Mouse (Mus musculus) heart, embryonic 11.5 days (tissue): ENCODE measurements at regions not wholly inside any gene's neighbourhood (a gene's known extent, or its start where the extent isn't known, plus 50 kb on each side); places are given as distances from the start of the nearest gene placed in this dataset.

Experiments used
- ATAC-seq: fragments of 200-750 bp; cut with Nextera tagmentation; replicated peaks from 2 replicates; pipeline ENCODE4 v1.8.0; 2017; ENCODE audit warnings: moderate library complexity; ENCODE audit not compliant: insufficient number of reproducible peaks, low FRiP score, low TSS enrichment
- H3K27ac ChIP-seq: fragments of 300-500 bp; sonication (generic); 2 replicates; pipeline ENCODE4 v1.5.1; 2014; ENCODE audit warnings: mild to moderate bottlenecking, low read depth, low read length
- H3K27me3 ChIP-seq: fragments of 300-500 bp; sonication (generic); 2 replicates; pipeline ENCODE4 v1.6.1; 2014; ENCODE audit warnings: mild to moderate bottlenecking, low read length, mixed read lengths; ENCODE audit not compliant: control insufficient read depth, insufficient read depth
- H3K36me3 ChIP-seq: fragments of 300-500 bp; sonication (generic); 2 replicates; pipeline ENCODE4 v1.6.1; 2014; ENCODE audit warnings: mild to moderate bottlenecking, low read length, moderate library complexity, mixed read lengths; ENCODE audit not compliant: control insufficient read depth, insufficient read depth
- H3K4me1 ChIP-seq: fragments of 300-500 bp; sonication (generic); 2 replicates; pipeline ENCODE4 v1.6.1; 2014; ENCODE audit warnings: low read length; ENCODE audit not compliant: control insufficient read depth, insufficient read depth
- H3K4me2 ChIP-seq: fragments of 300-500 bp; sonication (generic); 2 replicates; pipeline ENCODE4 v1.6.1; 2014; ENCODE audit warnings: mild to moderate bottlenecking, moderate library complexity
- H3K4me3 ChIP-seq: fragments of 300-500 bp; sonication (generic); 2 replicates; pipeline ENCODE4 v1.5.1; 2014; ENCODE audit warnings: low read depth, low read length
- H3K9ac ChIP-seq: fragments of 300-500 bp; sonication (generic); 2 replicates; pipeline ENCODE4 v1.6.1; 2014; ENCODE audit warnings: mild to moderate bottlenecking, low read depth, low read length, moderate library complexity
- H3K9me3 ChIP-seq: fragments of 300-500 bp; sonication (generic); replicated peaks from 2 replicates; pipeline ENCODE4 v1.6.1; 2016; ENCODE audit warnings: low read length; ENCODE audit not compliant: control insufficient read depth
- WGBS: fragments of 180-500 bp; shearing (Covaris S2); extraction: QIAGEN DNeasy Blood & Tissue Kit; methylation state at CpG from one replicate; pipeline ENCODE4 v1.1.7; 2014; ENCODE audit not compliant: insufficient replicate concordance; 5-methylcytosine and 5-hydroxymethylcytosine counted together

DNA sequence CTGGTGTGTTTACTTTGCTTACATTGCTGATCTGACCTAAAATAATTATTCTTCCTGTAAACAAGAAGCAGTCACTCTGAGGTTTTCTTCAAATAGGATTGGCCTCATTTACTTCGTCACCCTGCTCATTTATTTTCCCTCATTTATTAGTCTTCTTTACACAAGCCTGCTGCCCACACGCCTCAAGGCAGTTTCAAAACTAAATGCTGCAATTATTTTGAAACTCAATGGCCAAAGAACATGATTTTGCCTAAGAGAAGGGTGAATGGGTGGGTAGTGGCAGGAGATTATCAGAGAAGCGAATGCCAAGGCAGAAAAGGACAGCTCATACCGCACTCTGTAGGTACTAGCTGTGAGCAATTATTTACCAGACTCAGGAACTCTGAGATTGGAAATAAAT, 227.8 kb downstream of the Hlx start:
- Histone ChIP-seq H3K4me2 (no peak overlapping the region), H3K27me3 (no peaks in the 10 kb centered on the region), H3K4me3 (no peak overlapping the region), H3K36me3 (no peaks in the 10 kb centered on the region), H3K9ac (no peak overlapping the region), H3K9me3 (no peaks in the 10 kb centered on the region), H3K27ac (no peak overlapping the region), H3K4me1 (no peaks in the 10 kb centered on the region; the same call in 1 of the 2 replicates)
- ATAC-seq: no peak
- 79% methylated on average over 4 of the region's 4 CpGs for WGBS

DNA sequence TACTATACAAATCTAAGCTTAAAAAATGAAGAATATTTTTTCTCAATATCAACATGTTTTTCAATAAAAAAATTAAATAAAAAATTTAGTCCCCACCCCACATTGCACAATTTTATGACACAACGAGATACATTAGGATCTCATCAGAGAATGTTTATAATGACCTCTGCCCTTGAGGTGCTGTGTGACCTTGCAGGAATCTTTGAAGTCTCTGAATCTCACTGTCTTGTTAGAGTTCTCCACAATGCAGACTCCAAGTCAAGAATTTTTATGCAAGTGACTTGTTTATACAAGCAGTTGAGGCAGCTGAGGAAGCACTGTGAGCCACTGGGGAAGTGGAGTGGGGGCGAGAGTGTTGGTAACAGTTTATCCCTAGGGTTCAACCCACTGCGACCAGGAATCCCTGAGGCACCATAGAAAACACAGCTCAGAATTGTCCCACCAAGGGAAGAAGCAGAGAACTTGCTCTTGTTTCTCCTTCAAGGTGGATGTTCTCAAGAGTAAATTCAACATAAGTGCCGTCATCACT, 228.5 kb downstream of the Hlx start:
- Histone ChIP-seq H3K27me3 (no peaks in the 10 kb centered on the region), H3K27ac (no peak overlapping the region), H3K4me1 (no peaks in the 10 kb centered on the region; the same call in 1 of the 2 replicates), H3K4me3 (no peak overlapping the region), H3K9me3 (no peaks in the 10 kb centered on the region), H3K4me2 (no peak overlapping the region), H3K36me3 (no peaks in the 10 kb centered on the region), H3K9ac (no peak overlapping the region)
- ATAC-seq: no peak
- 67% methylated on average over 4 of the region's 4 CpGs for WGBS

DNA sequence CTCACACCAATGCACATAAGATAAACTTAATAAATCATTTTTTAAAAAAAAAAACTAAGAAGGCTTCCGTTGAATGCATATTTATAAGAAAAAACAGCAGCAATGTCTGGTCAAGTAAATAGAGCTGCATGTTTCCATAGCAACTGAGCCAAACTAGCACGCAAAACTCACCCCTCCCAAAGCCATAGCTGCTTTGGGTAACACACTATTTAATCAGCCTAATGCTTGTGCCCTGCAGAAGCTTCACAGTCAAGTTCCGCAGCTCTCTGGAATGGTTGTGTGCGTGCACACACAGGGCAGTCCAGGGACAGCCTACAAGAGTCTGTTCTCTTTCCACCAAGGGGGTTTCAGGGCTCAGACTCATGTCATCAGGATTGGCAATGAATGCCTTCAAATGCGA, 231.7 kb downstream of the Hlx start:
- H3K9me3 ChIP-seq: peaks cover 3% of the 10 kb centered on the region; the same call in 1 of the 2 replicates
- no peak overlapping the region for H3K4me3 ChIP-seq
- H3K27ac ChIP-seq: no peak overlapping the region
- ATAC-seq: no peak
- H3K36me3 ChIP-seq: no peaks in the 10 kb centered on the region
- 84% methylated on average over 5 of the region's 5 CpGs for WGBS
- H3K4me1 ChIP-seq: no peaks in the 10 kb centered on the region; the same call in 1 of the 2 replicates
- H3K4me2 ChIP-seq: no peak overlapping the region
- H3K9ac ChIP-seq: no peak overlapping the region
- H3K27me3 ChIP-seq: no peaks in the 10 kb centered on the region

DNA sequence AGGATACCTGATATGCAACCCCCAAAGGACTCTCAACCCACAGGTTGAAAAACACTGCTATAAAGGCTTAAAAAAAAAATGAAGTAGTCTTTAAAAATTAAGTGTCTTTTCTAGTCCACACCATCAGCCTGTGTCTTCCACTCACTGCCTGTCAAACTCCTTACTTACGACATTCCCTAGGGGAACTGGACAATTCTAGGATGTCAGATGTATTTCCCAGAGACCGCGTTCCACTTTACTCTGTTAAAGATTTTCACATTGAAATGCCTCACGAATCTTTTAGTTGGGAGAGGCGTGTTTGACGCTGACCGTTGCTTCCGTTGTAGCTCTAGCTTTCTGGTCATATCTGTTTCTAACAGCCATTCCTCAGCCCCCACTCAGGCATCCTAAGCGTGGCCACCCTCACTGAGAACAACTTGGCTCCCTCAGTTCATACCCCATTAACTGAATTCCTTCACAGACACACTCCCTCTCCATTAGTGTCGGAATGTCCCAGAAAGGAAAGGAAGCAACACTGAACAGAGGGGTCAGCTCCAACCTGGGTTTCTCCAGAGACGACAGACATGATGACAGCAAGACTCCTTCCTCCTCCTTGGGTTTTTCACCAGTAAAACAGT, 233.4 kb downstream of the Hlx start:
- 51% methylated on average over 11 of the region's 11 CpGs for WGBS
- H3K27me3 ChIP-seq: no peaks in the 10 kb centered on the region
- no peak overlapping the region for H3K4me2 ChIP-seq
- peaks cover 3% of the 10 kb centered on the region; the same call in 1 of the 2 replicates for H3K9me3 ChIP-seq
- no peaks in the 10 kb centered on the region for H3K36me3 ChIP-seq
- ATAC-seq: 0 out of 2 replicates have a peak, but pooled peaks have one; percentile 10
- H3K4me1 ChIP-seq: no peaks in the 10 kb centered on the region; the same call in 1 of the 2 replicates
- H3K9ac ChIP-seq: no peak overlapping the region
- no peak overlapping the region for H3K4me3 ChIP-seq
- no peak overlapping the region for H3K27ac ChIP-seq

DNA sequence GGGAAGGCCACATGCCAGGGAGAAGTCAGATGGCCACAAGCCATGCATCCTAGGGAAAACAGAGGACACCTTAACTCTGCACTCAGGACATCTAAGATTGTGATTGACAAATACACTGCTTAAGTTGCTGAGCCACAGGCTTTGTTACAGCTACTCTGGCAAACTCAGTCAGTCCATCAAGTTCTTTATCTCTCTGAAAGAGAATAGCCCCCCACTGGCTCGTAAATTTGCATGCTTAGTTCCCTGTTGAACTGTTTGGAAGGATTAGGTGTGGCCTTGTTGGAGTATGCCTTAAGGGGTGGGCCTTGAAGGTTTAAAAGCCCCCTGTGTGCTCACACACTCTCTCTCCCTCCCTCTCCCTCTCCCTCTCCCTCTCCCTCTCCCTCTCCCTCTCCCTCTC, 235.4 kb downstream of the Hlx start:
- H3K27me3 ChIP-seq: no peaks in the 10 kb centered on the region
- ATAC-seq: no peak
- no peak overlapping the region for H3K9ac ChIP-seq
- no peaks in the 10 kb centered on the region; the same call in 1 of the 2 replicates for H3K4me1 ChIP-seq
- H3K36me3 ChIP-seq: no peaks in the 10 kb centered on the region
- 24% methylated on average over 1 of the region's 1 CpGs for WGBS
- no peak overlapping the region for H3K4me2 ChIP-seq
- peaks cover 3% of the 10 kb centered on the region; the same call in 1 of the 2 replicates for H3K9me3 ChIP-seq
- no peak overlapping the region for H3K4me3 ChIP-seq
- no peak overlapping the region for H3K27ac ChIP-seq

DNA sequence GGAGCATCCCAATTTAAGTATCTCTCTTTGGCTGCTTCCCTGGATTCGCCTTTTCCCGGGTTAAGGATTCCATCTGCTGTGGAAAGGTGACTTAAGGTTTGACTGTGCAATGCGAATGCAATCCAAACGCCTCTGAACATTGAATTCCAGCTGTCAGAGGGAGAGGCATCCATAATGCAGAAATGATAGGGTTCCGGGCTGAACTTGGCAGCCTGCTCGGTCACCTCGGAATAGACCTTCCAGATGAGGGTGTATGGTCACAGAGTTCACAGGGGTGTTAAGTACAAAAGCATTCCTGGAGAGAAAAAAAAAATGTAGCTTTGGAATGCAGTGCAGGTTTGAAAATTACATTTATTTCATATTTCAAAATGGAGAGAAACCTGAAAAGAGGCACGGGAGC, 238.6 kb downstream of the Hlx start:
- no peaks in the 10 kb centered on the region for H3K27me3 ChIP-seq
- no peak overlapping the region for H3K9ac ChIP-seq
- peaks cover 3% of the 10 kb centered on the region; the same call in 1 of the 2 replicates for H3K9me3 ChIP-seq
- no peak overlapping the region for H3K4me2 ChIP-seq
- H3K36me3 ChIP-seq: no peaks in the 10 kb centered on the region
- no peaks in the 10 kb centered on the region for H3K4me1 ChIP-seq
- no peak overlapping the region for H3K4me3 ChIP-seq
- WGBS: 68% methylated on average over 8 of the region's 8 CpGs
- no peak overlapping the region for H3K27ac ChIP-seq
- no peak for ATAC-seq

DNA sequence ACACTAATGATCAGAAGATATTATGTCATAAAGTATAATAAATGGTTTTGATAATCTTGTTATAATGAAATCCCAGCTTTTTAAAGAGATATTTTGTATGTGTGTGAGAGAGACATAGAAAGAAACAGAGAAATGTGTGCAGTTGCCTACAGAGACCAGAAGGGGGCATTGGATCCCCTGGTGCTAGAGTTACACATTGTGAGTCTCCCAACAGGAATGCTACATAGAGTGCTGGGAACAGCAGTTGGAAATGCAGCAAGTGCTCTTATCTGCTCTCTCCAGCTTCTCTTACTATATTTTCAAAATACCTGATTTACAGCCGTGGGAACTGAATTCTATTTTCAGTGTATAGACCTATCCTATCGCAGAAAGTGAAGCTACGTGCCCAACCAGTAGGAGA, 240.3 kb downstream of the Hlx start:
- H3K4me3 ChIP-seq: no peak overlapping the region
- H3K4me1 ChIP-seq: no peaks in the 10 kb centered on the region
- ATAC-seq: no peak
- no peak overlapping the region for H3K9ac ChIP-seq
- no peaks in the 10 kb centered on the region for H3K27me3 ChIP-seq
- no peak overlapping the region for H3K4me2 ChIP-seq
- H3K9me3 ChIP-seq: no peaks in the 10 kb centered on the region
- H3K36me3 ChIP-seq: no peaks in the 10 kb centered on the region
- 92% methylated on average over 3 of the region's 3 CpGs for WGBS
- no peak overlapping the region for H3K27ac ChIP-seq

DNA sequence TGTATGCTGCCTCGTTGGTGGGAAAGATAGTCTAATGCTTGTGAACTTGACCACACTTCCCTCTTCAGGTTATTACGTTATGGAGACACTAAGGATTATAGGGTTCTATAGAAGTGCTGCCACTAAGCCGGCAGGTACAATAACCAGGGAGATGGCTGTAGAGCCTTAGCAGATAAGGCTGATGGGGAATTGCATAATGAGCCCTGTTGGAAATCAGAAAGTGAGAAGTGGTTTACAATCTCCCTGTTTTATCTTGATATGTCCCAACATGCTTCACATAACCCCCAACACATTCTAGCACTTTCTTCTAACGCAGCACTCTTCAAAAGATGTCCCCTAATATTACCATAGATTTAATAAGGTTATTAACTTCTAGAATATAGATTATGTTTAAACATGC, 241.2 kb downstream of the Hlx start:
- no peak overlapping the region for H3K4me3 ChIP-seq
- H3K9ac ChIP-seq: no peak overlapping the region
- no peak for ATAC-seq
- WGBS: 59% methylated on average over 4 of the region's 4 CpGs
- no peaks in the 10 kb centered on the region for H3K36me3 ChIP-seq
- H3K27ac ChIP-seq: no peak overlapping the region
- no peaks in the 10 kb centered on the region for H3K27me3 ChIP-seq
- H3K4me2 ChIP-seq: no peak overlapping the region
- no peaks in the 10 kb centered on the region for H3K9me3 ChIP-seq
- H3K4me1 ChIP-seq: no peaks in the 10 kb centered on the region

DNA sequence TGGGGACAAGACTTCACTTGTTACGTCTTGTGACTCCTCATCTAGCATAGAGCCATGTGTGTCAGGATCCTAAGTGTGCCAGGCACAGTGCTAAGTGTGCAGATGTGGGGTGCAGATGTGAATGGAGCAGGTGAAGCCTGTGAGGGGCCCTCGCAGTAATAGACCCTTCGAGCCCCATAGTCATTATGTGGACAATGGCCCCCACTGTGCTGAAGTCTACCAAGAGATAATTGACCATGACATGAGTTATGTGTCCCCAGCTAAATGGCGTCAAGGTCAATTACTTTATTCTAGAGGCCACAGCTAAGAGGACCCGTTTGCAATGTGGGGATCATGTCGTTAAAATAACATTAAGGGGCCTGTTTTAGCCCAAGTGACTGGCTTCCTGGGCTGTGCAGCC, 245.0 kb downstream of the Hlx start:
- no peak overlapping the region for H3K4me3 ChIP-seq
- H3K9me3 ChIP-seq: no peaks in the 10 kb centered on the region
- H3K27me3 ChIP-seq: no peaks in the 10 kb centered on the region
- H3K27ac ChIP-seq: no peak overlapping the region
- H3K4me1 ChIP-seq: no peaks in the 10 kb centered on the region
- no peak overlapping the region for H3K4me2 ChIP-seq
- WGBS: 60% methylated on average over 6 of the region's 6 CpGs
- H3K36me3 ChIP-seq: no peaks in the 10 kb centered on the region
- no peak overlapping the region for H3K9ac ChIP-seq
- ATAC-seq: no peak
